Mouse (Mus musculus) liver, adult 2 months (tissue): ENCODE measurements at regions not wholly inside any gene's neighbourhood (a gene's known extent, or its start where the extent isn't known, plus 50 kb on each side); places are given as distances from the start of the nearest gene placed in this dataset.

Source experiments
- CTCF ChIP-seq: fragments of 200-500 bp; IDR thresholded peaks from 2 replicates; pipeline ENCODE4 v1.5.1; 2011; ENCODE audit warnings: low read depth, low read length, control low read depth
- POLR2A ChIP-seq: fragments of 200-500 bp; IDR thresholded peaks from 2 replicates; pipeline ENCODE4 v1.6.1; 2011; ENCODE audit warnings: low read length, control low read depth; ENCODE audit not compliant: insufficient read depth; ENCODE audit errors: extremely low read depth

DNA sequence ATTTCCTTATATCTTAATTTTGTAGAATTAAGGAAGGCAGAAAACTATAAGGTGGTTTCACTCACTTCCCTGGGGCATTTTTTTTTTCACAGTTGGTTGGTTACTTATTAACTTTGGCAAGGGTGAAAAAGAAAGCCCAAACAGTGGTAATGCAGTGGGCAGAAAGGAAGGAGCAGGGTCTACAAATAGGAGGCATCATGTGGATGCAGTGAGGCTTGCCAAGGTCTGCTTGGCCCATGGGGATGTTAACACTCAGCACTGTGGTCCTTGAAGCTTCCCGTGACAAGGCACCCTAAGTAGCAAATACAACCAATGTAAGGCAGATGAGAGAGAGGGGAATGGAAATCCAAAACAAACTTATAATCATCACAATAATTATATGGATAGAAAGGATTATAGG, 1577.5 kb downstream of the Efna5 start:
- TF ChIP-seq CTCF (no peak), POLR2A (no peak)
